Mouse (Mus musculus) MEL (cell line): ENCODE measurements around the gene Elob. TPM values are rescaled to one million over a fixed set of nuclear protein-coding genes. Genes with fewer than 3 reads are reported as not detected.

Experiments
- DNase-seq: peaks from one replicate; pipeline ENCODE4 v3.0.0; 2011; ENCODE audit warnings: low read depth, low spot score
- H3K27ac ChIP-seq: 2 replicates; pipeline ENCODE4 v1.5.1; 2012; ENCODE audit warnings: low read depth, mild to moderate bottlenecking, control low read depth, low read length, moderate library complexity; ENCODE audit not compliant: control insufficient read depth
- H3K27me3 ChIP-seq, 2 experiments: fragments of 150-350 bp in 1 of 2; sonication (generic) in 1 of 2; 2 replicates each; pipeline ENCODE4 v1.6.1; 2012; ENCODE audit warnings: low read length in 2 of 2, mild to moderate bottlenecking in 2 of 2, improper control_type of control experiment in 1 of 2, moderate library complexity in 1 of 2; ENCODE audit not compliant: insufficient read depth in 2 of 2, control insufficient read depth in 1 of 2
- H3K36me3 ChIP-seq, 2 experiments: 2 replicates each; pipeline ENCODE4 v1.6.1; 2012 to 2014; ENCODE audit warnings: low read length in 2 of 2, improper control_type of control experiment in 1 of 2, inconsistent platforms in 1 of 2, mild to moderate bottlenecking in 1 of 2; ENCODE audit not compliant: insufficient read depth in 2 of 2, control insufficient read depth in 1 of 2
- H3K4me1 ChIP-seq, 2 experiments: fragments of 150-350 bp in 1 of 2; sonication (generic) in 1 of 2; 2 replicates each; pipeline ENCODE4 v1.6.1; 2012; ENCODE audit warnings: low read length in 2 of 2, improper control_type of control experiment in 1 of 2, mild to moderate bottlenecking in 1 of 2; ENCODE audit not compliant: insufficient read depth in 2 of 2, control insufficient read depth in 1 of 2
- H3K4me3 ChIP-seq, 2 experiments: fragments of 150-350 bp in 1 of 2; sonication (generic) in 1 of 2; 2 replicates each; pipeline ENCODE4 v1.5.1; 2012; ENCODE audit warnings: low read depth in 2 of 2, low read length in 2 of 2, mild to moderate bottlenecking in 2 of 2, moderate library complexity in 2 of 2, control low read depth in 1 of 2, improper control_type of control experiment in 1 of 2; ENCODE audit not compliant: control insufficient read depth in 1 of 2, insufficient read depth in 1 of 2
- H3K79me2 ChIP-seq: 2 replicates; pipeline ENCODE4 v1.6.1; 2012; ENCODE audit warnings: mild to moderate bottlenecking, low read length, moderate library complexity; ENCODE audit not compliant: control insufficient read depth, poor library complexity, insufficient read depth
- H3K9ac ChIP-seq: 2 replicates; pipeline ENCODE4 v1.6.1; 2012; ENCODE audit warnings: low read depth, mild to moderate bottlenecking, control low read depth, low read length, moderate library complexity; ENCODE audit not compliant: control insufficient read depth, poor library complexity, severe bottlenecking
- H3K9me3 ChIP-seq: fragments of 150-350 bp; sonication (generic); replicated peaks from 2 replicates; pipeline ENCODE4 v1.6.1; 2012; ENCODE audit warnings: mild to moderate bottlenecking, low read length, improper control_type of control experiment, moderate library complexity; ENCODE audit not compliant: insufficient read depth
- BHLHE40 ChIP-seq: IDR thresholded peaks from 2 replicates; pipeline ENCODE4 v1.6.1; 2012; ENCODE audit warnings: low read depth, mild to moderate bottlenecking, inconsistent platforms, low read length, improper control_type of control experiment, borderline replicate concordance
- CHD1 ChIP-seq: IDR thresholded peaks from 2 replicates; pipeline ENCODE4 v1.6.1; 2012; ENCODE audit warnings: low read depth, mild to moderate bottlenecking, inconsistent platforms, low read length, improper control_type of control experiment
- CTCF ChIP-seq, 3 experiments: IDR thresholded peaks in 2 of 3; conservative IDR thresholded peaks in 1 of 3; 2 replicates each; pipeline ENCODE4 v1.5.1; 2011 to 2012; ENCODE audit warnings: low read length in 3 of 3, low read depth in 2 of 3, mild to moderate bottlenecking in 2 of 3, improper control_type of control experiment in 1 of 3, inconsistent platforms in 1 of 3, mixed read lengths in 1 of 3, moderate library complexity in 1 of 3; ENCODE audit not compliant: control insufficient read depth in 1 of 3, insufficient read depth in 1 of 3, poor library complexity in 1 of 3, severe bottlenecking in 1 of 3
- E2F4 ChIP-seq: IDR thresholded peaks from 2 replicates; pipeline ENCODE4 v1.6.1; 2011; ENCODE audit warnings: low read depth, low read length, improper control_type of control experiment, borderline replicate concordance
- ELF1 ChIP-seq: IDR thresholded peaks from 2 replicates; pipeline ENCODE4 v1.6.1; 2014; ENCODE audit warnings: low read depth, mild to moderate bottlenecking, inconsistent platforms, low read length, improper control_type of control experiment, moderate library complexity
- EP300 ChIP-seq, 2 experiments: IDR thresholded peaks; 2 replicates each; pipeline ENCODE4 v1.6.1; 2011; ENCODE audit warnings: improper control_type of control experiment in 2 of 2, low read length in 2 of 2, low read depth in 1 of 2, mild to moderate bottlenecking in 1 of 2
- GABPA ChIP-seq: IDR thresholded peaks from 2 replicates; pipeline ENCODE4 v1.6.1; 2012; ENCODE audit warnings: low read depth, mild to moderate bottlenecking, inconsistent platforms, low read length, improper control_type of control experiment, moderate library complexity
- MAX ChIP-seq: IDR thresholded peaks from 2 replicates; pipeline ENCODE4 v1.6.1; 2011; ENCODE audit warnings: low read length, improper control_type of control experiment
- NELFE ChIP-seq: IDR thresholded peaks from 2 replicates; pipeline ENCODE4 v1.6.1; 2011; ENCODE audit warnings: low read depth, low read length, improper control_type of control experiment
- POLR2AphosphoS2 ChIP-seq: IDR thresholded peaks from 2 replicates; pipeline ENCODE4 v1.6.1; 2011; ENCODE audit warnings: low read length, improper control_type of control experiment
- RAD21 ChIP-seq: IDR thresholded peaks from 2 replicates; pipeline ENCODE4 v1.6.1; 2011; ENCODE audit warnings: mild to moderate bottlenecking, low read depth, low read length, improper control_type of control experiment
- SIN3A ChIP-seq: IDR thresholded peaks from 2 replicates; pipeline ENCODE4 v1.6.1; 2012; ENCODE audit warnings: low read length, improper control_type of control experiment, inconsistent platforms
- SMC3 ChIP-seq: IDR thresholded peaks from 2 replicates; pipeline ENCODE4 v1.6.1; 2011; ENCODE audit warnings: low read depth, low read length, improper control_type of control experiment
- TAL1 ChIP-seq: IDR thresholded peaks from 2 replicates; pipeline ENCODE4 v1.6.1; 2012; ENCODE audit warnings: mild to moderate bottlenecking, inconsistent platforms, low read length, moderate library complexity, mixed read lengths
- TCF12 ChIP-seq: IDR thresholded peaks from 2 replicates; pipeline ENCODE4 v1.6.1; 2014; ENCODE audit warnings: low read depth, mild to moderate bottlenecking, inconsistent platforms, low read length, improper control_type of control experiment, moderate library complexity
- USF1 ChIP-seq: IDR thresholded peaks from 2 replicates; pipeline ENCODE4 v1.6.1; 2014; ENCODE audit warnings: low read depth, mild to moderate bottlenecking, inconsistent platforms, low read length, improper control_type of control experiment, moderate library complexity
- ZKSCAN1 ChIP-seq: IDR thresholded peaks from 2 replicates; pipeline ENCODE4 v1.6.1; 2012; ENCODE audit warnings: low read depth, mild to moderate bottlenecking, inconsistent platforms, low read length, improper control_type of control experiment, moderate library complexity
- ZNF384 ChIP-seq: IDR thresholded peaks from 2 replicates; pipeline ENCODE4 v1.6.1; 2012; ENCODE audit warnings: low read depth, mild to moderate bottlenecking, inconsistent platforms, low read length, improper control_type of control experiment
- polyA plus RNA-seq, 2 experiments: library from polyadenylated mRNA; stranded (reverse) in 1 of 2; unstranded in 1 of 2; fragments of >175 nt in 1 of 2; fragments of >200 nt in 1 of 2; gene quantifications; 2 replicates each; pipeline versions ENCODE4 v1.2.1 to v1.2.4; 2012; ENCODE audit warnings: low replicate concordance in 2 of 2, low read depth in 1 of 2; ENCODE audit not compliant: insufficient read length in 2 of 2, insufficient read depth in 1 of 2, missing spikeins in 1 of 2
- total RNA-seq: library from RNA; depleted of rRNA; stranded (reverse); fragments of 300-350 nt; gene quantifications from 2 replicates; pipeline ENCODE4 v1.2.3, GENCODE M21; 2012

Elob gene
- total and polyA plus RNA-seq, 3 experiments, result 453 to 609 TPM; not detected in 1

DNA sequence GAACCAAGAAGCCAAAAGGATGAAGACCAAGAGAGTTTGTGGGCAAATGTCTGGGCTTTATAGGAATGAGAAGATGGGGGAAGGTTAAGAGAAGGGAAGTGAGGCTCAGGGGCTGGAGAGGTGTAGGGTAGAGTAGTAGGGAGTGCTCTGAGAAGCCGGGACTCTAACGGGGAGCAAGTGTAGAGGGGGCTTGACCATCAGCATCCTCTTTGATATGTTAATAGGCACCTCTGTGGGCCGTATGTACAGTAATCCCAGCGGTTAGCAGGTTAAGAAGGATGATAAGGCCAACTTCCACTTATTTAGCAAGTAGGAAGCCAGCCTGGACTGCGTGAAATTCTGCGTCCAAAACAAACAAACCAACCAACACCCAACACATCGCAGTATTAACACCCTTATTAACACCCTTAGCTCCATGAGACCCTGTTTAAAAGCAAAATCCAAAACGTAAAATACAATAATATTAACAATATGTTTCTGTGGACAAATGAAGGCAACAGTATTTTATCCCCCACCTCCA is 39.1 kb downstream of the Elob start:
- H3K36me3 ChIP-seq, result peaks cover 0 to 4% of the 10 kb centered on the region in 2 experiments; a peak in 2 of 4 replicates
- H3K9ac ChIP-seq, result no peak overlapping the region
- DNase-seq, result peak; percentile 38
- H3K4me3 ChIP-seq, result no peak overlapping the region
- no peaks in the 10 kb centered on the region for H3K9me3 ChIP-seq
- H3K4me1 ChIP-seq, result peaks cover 0 to 6% of the 10 kb centered on the region in 2 experiments; a peak in 2 of 4 replicates
- peaks cover 0 to 2% of the 10 kb centered on the region in 2 experiments; a peak in 1 of 4 replicates for H3K27me3 ChIP-seq
- H3K79me2 ChIP-seq, result no peaks in the 10 kb centered on the region
- no peak overlapping the region for H3K27ac ChIP-seq
- no peak for TF ChIP-seq TAL1
- 0 out of 4 replicates have a peak, but pooled peaks of 1 of the 2 experiments have one; percentile 25 for TF ChIP-seq EP300 (IDR thresholded peaks at IDR 0.05; ENCODE audit: low read depth in 1 of 2, low read length in 2 of 2)
- TF ChIP-seq ZNF384, result no peak
- TF ChIP-seq RAD21, result no peak
- TF ChIP-seq CHD1, result no peak
- TF ChIP-seq SMC3, result no peak
- no peak for TF ChIP-seq POLR2AphosphoS2

- Histone ChIP-seq H3K27me3 (peaks cover 0 to 2% of the 10 kb centered on the region in 2 experiments; a peak in 1 of 4 replicates), H3K36me3 (peaks cover 0 to 4% of the 10 kb centered on the region in 2 experiments; a peak in 2 of 4 replicates), H3K9ac (no peak overlapping the region), H3K4me1 (peaks cover 0 to 6% of the 10 kb centered on the region in 2 experiments; a peak in 2 of 4 replicates), H3K9me3 (no peaks in the 10 kb centered on the region), H3K4me3 (no peak overlapping the region), H3K27ac (no peak overlapping the region), H3K79me2 (no peaks in the 10 kb centered on the region)
- DNase-seq, result no peak
- TF ChIP-seq USF1, result no peak
- no peak for TF ChIP-seq MAX
- TF ChIP-seq SIN3A, result no peak
- TF ChIP-seq E2F4, result no peak
- TF ChIP-seq BHLHE40, result no peak
- no peak for TF ChIP-seq CTCF (IDR thresholded peaks at IDR 0.05 in 2 of 3, conservative IDR thresholded peaks at IDR 0.05 in 1 of 3; ENCODE audit: control insufficient read depth in 1 of 3, insufficient read depth in 1 of 3, low read depth in 2 of 3, low read length in 3 of 3, poor library complexity in 1 of 3, severe bottlenecking in 1 of 3)
- no peak for TF ChIP-seq CHD1
- TF ChIP-seq NELFE, result no peak
- TF ChIP-seq GABPA, result no peak
- TF ChIP-seq ELF1, result no peak
- no peak for TF ChIP-seq TCF12
- TF ChIP-seq EP300 (IDR thresholded peaks at IDR 0.05; ENCODE audit: low read depth in 1 of 2, low read length in 2 of 2), result no peak
- TF ChIP-seq TAL1, result no peak
- TF ChIP-seq ZKSCAN1, result no peak
Measured at GRCm38 (mm10) chr17:23788973-23789372, 40.0 kb downstream of the Elob start.
